Mouse (Mus musculus) embryo, embryonic 11.5 days (tissue): ENCODE measurements around the gene Plekha4.
"Not testable (repeated sequence)": the region's sequence is repeated elsewhere in the genome, so short reads cannot be mapped to it uniquely, and the experiment has no call there.

Source experiments
- DNase-seq: peaks from one replicate; pipeline ENCODE4 v3.0.0-alpha.2; 2012; ENCODE audit warnings: low read depth, low spot score

The Plekha4 gene

GRCm38 (mm10) chr7:45525809-45526473 lies at the start of gene Plekha4, which contains the start of gene Ppp1r15a:
Gene Plekha4, plus strand, starts transcription at chr7:45526330.
Gene Ppp1r15a, minus strand, starts transcription at chr7:45526268.
- DNase-seq, result peak; percentile 89

GRCm38 (mm10) chr7:45476453-45476852 lies 49.7 kb upstream of the Plekha4 start:
- DNase-seq, result no peak

- DNase-seq, result no peak
These were observed 49.1 kb upstream of the Plekha4 start for GRCm38 (mm10) chr7:45477003-45477402.

- no peak for DNase-seq
These were observed 47.4 kb upstream of the Plekha4 start for GRCm38 (mm10) chr7:45478774-45479173.

- DNase-seq, result not testable (repeated sequence)
These were observed 45.8 kb upstream of the Plekha4 start for GRCm38 (mm10) chr7:45480310-45480709.

GRCm38 (mm10) chr7:45481374-45481927 lies 44.7 kb upstream of the Plekha4 start, which contains the start of gene Tulp2:
Gene Tulp2, plus strand, starts transcription at chr7:45481877.
- DNase-seq, result no peak

- no peak for DNase-seq
These were observed 44.0 kb upstream of the Plekha4 start for GRCm38 (mm10) chr7:45482166-45482565.

GRCm38 (mm10) chr7:45484985-45485384 lies 41.1 kb upstream of the Plekha4 start:
- not testable (repeated sequence) for DNase-seq

GRCm38 (mm10) chr7:45486158-45486557 lies 40.0 kb upstream of the Plekha4 start:
- DNase-seq, result no peak

GRCm38 (mm10) chr7:45486761-45487415 lies 39.2 kb upstream of the Plekha4 start, which contains the start of gene Gm45808:
Gene Gm45808, minus strand, starts transcription at chr7:45486811.
- DNase-seq, result no peak

GRCm38 (mm10) chr7:45487861-45488292 lies 38.3 kb upstream of the Plekha4 start:
- DNase-seq, result no peak

GRCm38 (mm10) chr7:45488293-45489204 lies 37.6 kb upstream of the Plekha4 start, which contains the start of gene Dhdh:
Gene Dhdh, minus strand, starts transcription at chr7:45488805.
- DNase-seq, result no peak

- no peak for DNase-seq
These were observed 36.6 kb upstream of the Plekha4 start for GRCm38 (mm10) chr7:45489578-45489977.

GRCm38 (mm10) chr7:45490822-45491221 lies 35.3 kb upstream of the Plekha4 start:
- no peak for DNase-seq

GRCm38 (mm10) chr7:45491264-45491663 lies 34.9 kb upstream of the Plekha4 start:
- DNase-seq, result no peak

- DNase-seq, result no peak
These were observed 33.8 kb upstream of the Plekha4 start for GRCm38 (mm10) chr7:45492225-45492844.

GRCm38 (mm10) chr7:45492951-45493350 lies 33.2 kb upstream of the Plekha4 start:
- no peak for DNase-seq

GRCm38 (mm10) chr7:45494548-45494947 lies 31.6 kb upstream of the Plekha4 start:
- DNase-seq, result no peak

- no peak for DNase-seq
These were observed 27.7 kb upstream of the Plekha4 start for GRCm38 (mm10) chr7:45498427-45498826.

- DNase-seq, result no peak
These were observed 18.5 kb upstream of the Plekha4 start for GRCm38 (mm10) chr7:45507583-45507982.

GRCm38 (mm10) chr7:45508561-45508960 lies 17.6 kb upstream of the Plekha4 start:
- no peak for DNase-seq
